Mouse (Mus musculus) liver, postnatal 0 days (tissue): ENCODE measurements at regions not wholly inside any gene's neighbourhood (a gene's known extent, or its start where the extent isn't known, plus 50 kb on each side); places are given as distances from the start of the nearest gene placed in this dataset.
"Not testable (repeated sequence)": the region's sequence is repeated elsewhere in the genome, so short reads cannot be mapped to it uniquely, and the experiment has no call there.

Source experiments
- CTCF ChIP-seq: sonication (generic); IDR thresholded peaks from 2 replicates; pipeline ENCODE4 v1.5.1; 2016; ENCODE audit warnings: antibody characterized with exemption, low read depth
- EP300 ChIP-seq: IDR thresholded peaks from 2 replicates; pipeline ENCODE4 v1.6.1; 2016; ENCODE audit warnings: antibody characterized with exemption, low read depth, mild to moderate bottlenecking

GRCm38 (mm10) chr6:47745856-47746255, 67.4 kb downstream of the Pdia4 start:
- TF ChIP-seq CTCF, EP300: not testable (repeated sequence)
